Mouse (Mus musculus) bone marrow macrophage, adult 2 months (primary cell): ENCODE data around the gene Ftl1.

Experiments
- CTCF ChIP-seq: IDR thresholded peaks from 2 replicates; pipeline ENCODE4 v1.5.1; 2012; ENCODE audit warnings: low read depth, mild to moderate bottlenecking, low read length, moderate library complexity
- POLR2A ChIP-seq: IDR thresholded peaks from 2 replicates; pipeline ENCODE4 v1.6.1; 2012; ENCODE audit warnings: mild to moderate bottlenecking, low read depth, low read length, borderline replicate concordance

GRCm38 (mm10) chr7:45486158-45486557 is 26.5 kb upstream of the Ftl1 start:
- TF ChIP-seq CTCF = no peak
- TF ChIP-seq POLR2A = no peak
